9 mouse cellular contexts compared by ENCODE assay signal in genomic region chr8:91147715-91148114, GRCm38 (mm10). TPM values are rescaled to one million over a fixed set of nuclear protein-coding genes. Genes with fewer than 3 reads are reported as not detected.
DNase-seq lines count a peak whose midpoint lies in the region; ATAC-seq and TF ChIP-seq lines count a peak whose summit lies in the region.
"Had no signal": no experiment of that assay in that cellular context is flagged by ENCODE, and none has a peak within 500 bp of the region (broad histone marks: within the 10 kb centered on the region; RNA-seq: fewer than 3 reads in every experiment).

No protein-coding gene starts in this region.

- peak; percentile 97 for TF ChIP-seq CTCF in kidney, postnatal 0 days (IDR thresholded peaks at IDR 0.05; ENCODE audit: low read depth)

- no peak for ATAC-seq in hindbrain, embryonic 11.5 days (ENCODE audit: low FRiP score)
- no peak for ATAC-seq in hindbrain, embryonic 13.5 days (ENCODE audit: low FRiP score)
- no peak for ATAC-seq in heart, embryonic 11.5 days (replicated peaks; ENCODE audit: insufficient number of reproducible peaks, low FRiP score, low TSS enrichment)
- ATAC-seq in kidney, postnatal 0 days (replicated peaks; ENCODE audit: low FRiP score, low read depth) = no peak

- H3K4me1 ChIP-seq in hindbrain, embryonic 11.5 days (replicated peaks; ENCODE audit: control insufficient read depth, insufficient read depth, low read length) = no peaks in the 10 kb centered on the region
- H3K4me1 ChIP-seq in hindbrain, embryonic 13.5 days (replicated peaks) = no peaks in the 10 kb centered on the region
- no peaks in the 10 kb centered on the region for H3K4me1 ChIP-seq in heart, embryonic 11.5 days (ENCODE audit: control insufficient read depth, insufficient read depth, low read length)
- peaks cover 9% of the 10 kb centered on the region; the same call in 1 of the 2 replicates for H3K4me1 ChIP-seq in kidney, postnatal 0 days (replicated peaks; ENCODE audit: insufficient read depth, low read length)
- H3K4me1 ChIP-seq: embryonic facial prominence, embryonic 15.5 days had no signal

- no peak overlapping the region for H3K9ac ChIP-seq in hindbrain, embryonic 11.5 days (ENCODE audit: low read depth, low read length)
- H3K9ac ChIP-seq in hindbrain, embryonic 13.5 days = no peak overlapping the region
- H3K9ac ChIP-seq in heart, embryonic 11.5 days (ENCODE audit: low read depth, low read length) = no peak overlapping the region
- no peak overlapping the region for H3K9ac ChIP-seq in kidney, postnatal 0 days (ENCODE audit: low read depth, low read length)
- H3K9ac ChIP-seq: embryonic facial prominence, embryonic 15.5 days had no signal

- H3K4me3 ChIP-seq in hindbrain, embryonic 11.5 days (ENCODE audit: low read depth, low read length) = no peak overlapping the region
- H3K4me3 ChIP-seq in hindbrain, embryonic 13.5 days = no peak overlapping the region
- H3K4me3 ChIP-seq in heart, embryonic 11.5 days (ENCODE audit: low read depth, low read length) = no peak overlapping the region; the same call in 1 of the 2 replicates
- peak overlapping the region; percentile 23; the same call in 1 of the 2 replicates for H3K4me3 ChIP-seq in kidney, postnatal 0 days (replicated peaks; ENCODE audit: low read depth, low read length)
- H3K4me3 ChIP-seq: embryonic facial prominence, embryonic 15.5 days had no signal

- peak; percentile 73 for DNase-seq in hindbrain, embryonic 11.5 days (ENCODE audit: low spot score)
- peak; percentile 39 to 51 for DNase-seq in CD8-positive naive resting alpha-beta T cell, adult 2 months (ENCODE audit: low read depth in 2 of 2, low spot score in 2 of 2)
- DNase-seq in c-Kit-positive CD71-negative TER-119-negative erythroid progenitor cells, embryonic 14.5 days (ENCODE audit: low read depth) = peak; percentile 29
- peak; percentile 84 for DNase-seq in kidney, postnatal 0 days (ENCODE audit: low spot score)
- peak; percentile 60 for DNase-seq in lung, postnatal 25 days (ENCODE audit: low spot score)
- DNase-seq in thymus, postnatal 10 days (ENCODE audit: low spot score in 2 of 2) = peak; percentile 20 to 64

- no peaks in the 10 kb centered on the region for H3K36me3 ChIP-seq in hindbrain, embryonic 11.5 days (ENCODE audit: control insufficient read depth, insufficient read depth, low read length)
- no peaks in the 10 kb centered on the region for H3K36me3 ChIP-seq in hindbrain, embryonic 13.5 days
- no peaks in the 10 kb centered on the region for H3K36me3 ChIP-seq in heart, embryonic 11.5 days (ENCODE audit: control insufficient read depth, insufficient read depth, low read length)
- no peaks in the 10 kb centered on the region for H3K36me3 ChIP-seq in kidney, postnatal 0 days (ENCODE audit: insufficient read depth, low read length)
- H3K36me3 ChIP-seq: embryonic facial prominence, embryonic 15.5 days had no signal

- 12% methylated on average over 6 of the region's 6 CpGs for WGBS in hindbrain, embryonic 11.5 days
- 12% methylated on average over 6 of the region's 6 CpGs for WGBS in hindbrain, embryonic 13.5 days
- WGBS in heart, embryonic 11.5 days (ENCODE audit: insufficient replicate concordance) = 11% methylated on average over 6 of the region's 6 CpGs
- WGBS in kidney, postnatal 0 days = 3% methylated on average over 6 of the region's 6 CpGs

- H3K4me2 ChIP-seq in hindbrain, embryonic 11.5 days (replicated peaks; ENCODE audit: low read depth, low read length) = no peak overlapping the region
- no peak overlapping the region for H3K4me2 ChIP-seq in hindbrain, embryonic 13.5 days
- H3K4me2 ChIP-seq in heart, embryonic 11.5 days = peak overlapping the region; percentile 49
- peak overlapping the region; percentile 54 for H3K4me2 ChIP-seq in kidney, postnatal 0 days (ENCODE audit: low read length)
- H3K4me2 ChIP-seq: embryonic facial prominence, embryonic 15.5 days had no signal

- no peak overlapping the region for H3K27ac ChIP-seq in hindbrain, embryonic 11.5 days (ENCODE audit: low read depth, low read length)
- H3K27ac ChIP-seq in hindbrain, embryonic 13.5 days = no peak overlapping the region
- H3K27ac ChIP-seq in heart, embryonic 11.5 days (ENCODE audit: low read depth, low read length) = no peak overlapping the region
- no peak overlapping the region for H3K27ac ChIP-seq in kidney, postnatal 0 days
- H3K27ac ChIP-seq: embryonic facial prominence, embryonic 15.5 days had no signal

- no peaks in the 10 kb centered on the region for H3K27me3 ChIP-seq in hindbrain, embryonic 11.5 days (ENCODE audit: control insufficient read depth, insufficient read depth, low read length)
- H3K27me3 ChIP-seq in hindbrain, embryonic 13.5 days = no peaks in the 10 kb centered on the region
- H3K27me3 ChIP-seq in heart, embryonic 11.5 days (ENCODE audit: control insufficient read depth, insufficient read depth, low read length) = no peaks in the 10 kb centered on the region
- H3K27me3 ChIP-seq in kidney, postnatal 0 days (ENCODE audit: insufficient read depth, low read length) = no peaks in the 10 kb centered on the region
- H3K27me3 ChIP-seq: embryonic facial prominence, embryonic 15.5 days had no signal

- H3K9me3 ChIP-seq in hindbrain, embryonic 11.5 days (ENCODE audit: control insufficient read depth, low read length) = no peaks in the 10 kb centered on the region
- 0 out of 2 replicates have a peak, but pooled peaks cover 3% of the 10 kb centered on the region for H3K9me3 ChIP-seq in hindbrain, embryonic 13.5 days
- no peaks in the 10 kb centered on the region for H3K9me3 ChIP-seq in heart, embryonic 11.5 days (replicated peaks; ENCODE audit: control insufficient read depth, low read length)
- no peaks in the 10 kb centered on the region for H3K9me3 ChIP-seq in kidney, postnatal 0 days (replicated peaks; ENCODE audit: low read length)
- H3K9me3 ChIP-seq: embryonic facial prominence, embryonic 15.5 days had no signal

RNA-seq across cellular contexts. Expression of gene Aktip, which starts 52.1 kb away (rescaled TPM):
- 92.6 and 95.3 TPM in 2 replicates for polyA plus RNA-seq in hindbrain, embryonic 11.5 days (2014; fragmentation: Nextera tagmentation; extraction: Ambion mirVana)
- 118 and 125 TPM in 2 replicates for polyA plus RNA-seq in hindbrain, embryonic 13.5 days (2015; fragmentation: Nextera tagmentation; extraction: Ambion mirVana)
- 42.7 and 50.0 TPM in 2 replicates for polyA plus RNA-seq in heart, embryonic 11.5 days (2014; fragmentation: Nextera tagmentation; extraction: Ambion mirVana)
- polyA plus RNA-seq in kidney, postnatal 0 days (2015; fragmentation: Nextera tagmentation; extraction: Ambion mirVana) = 116 and 122 TPM in 2 replicates

Comparison
In these comparisons a context has a peak if more than half of its experiments do, and no peak if none do; other contexts are left out.
1. DNase-seq: peak in every context shown above with its lines; median percentile 84 in kidney, postnatal 0 days; 73 in hindbrain, embryonic 11.5 days; 60 in lung, postnatal 25 days; 45 in CD8-positive naive resting alpha-beta T cell, adult 2 months; 42 in thymus, postnatal 10 days; 29 in c-Kit-positive CD71-negative TER-119-negative erythroid progenitor cells, embryonic 14.5 days.
2. H3K4me2 ChIP-seq: peak in heart, embryonic 11.5 days (single experiment) and kidney, postnatal 0 days (single experiment); none in hindbrain, embryonic 11.5 days (single experiment) and hindbrain, embryonic 13.5 days (single experiment).